Mouse (Mus musculus) cerebellum, adult 2 months (tissue): ENCODE data around the gene Mycbp2.

Source experiments
- CTCF ChIP-seq: fragments of 200-500 bp; IDR thresholded peaks from 2 replicates; pipeline ENCODE4 v1.5.1; 2011; ENCODE audit warnings: low read depth, mild to moderate bottlenecking, control low read depth, low read length, moderate library complexity, borderline replicate concordance; ENCODE audit not compliant: insufficient read depth
- POLR2A ChIP-seq: fragments of 200-500 bp; IDR thresholded peaks from 2 replicates; pipeline ENCODE4 v1.6.1; 2011; ENCODE audit warnings: low read length, control low read depth, borderline replicate concordance; ENCODE audit not compliant: insufficient read depth

DNA sequence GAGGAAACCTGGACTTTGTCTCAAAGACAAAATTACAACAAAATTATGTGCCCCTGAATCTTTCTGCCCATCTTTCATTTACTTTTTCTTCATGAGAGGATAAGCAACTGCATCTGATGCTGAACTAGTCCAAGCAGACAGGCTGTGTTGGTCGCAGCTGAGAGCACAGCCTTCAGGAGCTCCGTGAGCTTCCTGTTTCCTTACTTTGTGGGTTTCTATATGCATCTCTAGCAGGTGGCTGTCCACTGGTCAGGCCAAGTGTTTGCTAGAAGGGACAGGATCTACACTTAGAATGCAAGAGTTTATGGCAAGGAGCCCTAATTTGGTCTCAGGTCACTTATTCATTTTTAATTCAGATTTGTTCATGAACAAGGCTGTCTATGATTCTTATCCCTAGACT lies 50.4 kb downstream of the Mycbp2 start:
- TF ChIP-seq CTCF (no peak), POLR2A (no peak)
